Mouse (Mus musculus): Measurements from ENCODE around the gene Rgs1.

The Rgs1 gene

DNA sequence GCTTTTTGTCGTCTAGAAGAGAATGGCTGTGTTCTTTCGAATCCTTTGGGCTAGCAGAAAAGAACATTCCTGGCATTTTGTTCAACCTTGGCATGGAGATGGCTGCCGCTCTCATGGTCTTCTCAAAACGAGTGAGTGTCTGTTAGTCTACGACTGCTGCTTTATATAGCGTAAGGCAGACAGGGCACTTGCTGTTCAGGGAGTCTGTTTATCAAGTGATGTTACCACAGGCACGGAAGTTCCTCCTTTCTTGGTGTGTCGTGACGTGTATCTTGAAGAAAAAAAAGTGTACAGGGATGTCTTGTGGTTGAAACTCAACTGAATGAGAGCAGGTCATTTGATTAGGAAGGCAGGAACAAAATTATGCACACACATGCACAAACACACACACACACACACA, at the start of gene Rgs1:
TSS of gene Rgs1 (minus strand) at position 320 of the 400 bp plus-strand sequence.
- DNase-seq, result no peak

DNA sequence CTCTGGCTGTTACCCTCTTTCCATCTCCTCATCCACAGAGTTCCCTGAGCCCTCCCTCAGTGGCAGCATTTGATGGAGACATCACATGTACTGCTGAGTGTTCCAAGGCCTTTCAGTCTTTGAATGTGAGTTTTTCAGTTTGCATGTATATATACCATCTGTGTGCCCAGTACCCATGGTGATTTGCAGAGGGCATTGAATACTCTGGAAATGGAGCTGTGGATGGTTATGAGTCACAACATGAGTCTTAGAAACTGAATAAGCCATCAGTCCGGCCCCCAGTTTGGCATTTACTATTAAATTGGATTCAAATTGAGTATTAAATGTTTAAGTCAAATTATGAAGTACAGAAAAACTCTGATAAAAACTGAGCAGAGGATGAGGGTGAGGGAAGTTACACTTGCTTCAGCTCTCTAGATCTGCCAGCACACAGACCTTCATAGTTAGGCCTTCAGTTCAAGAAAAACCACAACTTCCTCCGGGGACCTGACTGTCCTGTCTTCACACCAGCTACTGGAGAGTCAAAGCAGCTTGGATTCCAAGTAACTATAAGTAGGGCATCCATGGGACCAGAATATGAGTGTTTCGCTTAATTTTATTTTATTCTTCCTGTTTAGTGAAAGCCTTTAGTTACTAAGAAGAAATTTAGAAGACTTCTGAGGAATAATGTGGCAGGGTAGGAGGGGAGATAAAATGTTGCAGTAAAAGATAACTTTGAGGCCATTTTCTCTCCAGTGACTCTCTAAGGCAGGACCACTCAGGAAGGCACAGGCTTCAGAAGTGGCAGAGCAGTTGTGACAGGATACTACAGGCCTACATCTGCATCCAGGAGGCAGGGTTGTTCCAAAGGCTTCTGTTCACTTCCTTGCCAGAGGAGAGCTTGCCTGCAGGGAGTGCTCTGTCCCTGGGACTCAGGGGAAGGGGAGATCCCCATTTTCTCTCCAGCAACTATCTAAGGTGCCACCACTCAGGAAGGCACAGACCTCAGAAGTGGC, 34.3 kb upstream of the Rgs1 start:
- no peak for DNase-seq

DNA sequence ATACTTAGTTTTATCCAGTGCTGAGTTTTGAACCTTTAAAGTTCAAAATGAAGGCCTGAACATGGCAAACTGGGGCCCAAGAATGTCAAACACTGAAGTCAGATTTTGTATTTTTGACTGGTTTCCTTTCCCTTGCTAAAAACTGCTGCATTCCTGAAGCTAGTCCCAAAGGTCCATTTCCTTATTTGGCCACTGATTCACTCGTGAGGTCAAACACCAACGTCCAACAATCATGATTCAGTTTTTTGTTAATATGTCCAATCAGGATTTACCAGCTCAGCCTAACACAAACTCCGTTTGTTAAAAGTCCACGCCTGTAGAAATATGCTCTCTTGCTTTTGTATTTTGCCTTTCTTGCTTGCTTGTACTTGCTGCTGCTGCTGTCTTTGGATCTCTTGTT, 31.0 kb upstream of the Rgs1 start:
- DNase-seq, result no peak

DNA sequence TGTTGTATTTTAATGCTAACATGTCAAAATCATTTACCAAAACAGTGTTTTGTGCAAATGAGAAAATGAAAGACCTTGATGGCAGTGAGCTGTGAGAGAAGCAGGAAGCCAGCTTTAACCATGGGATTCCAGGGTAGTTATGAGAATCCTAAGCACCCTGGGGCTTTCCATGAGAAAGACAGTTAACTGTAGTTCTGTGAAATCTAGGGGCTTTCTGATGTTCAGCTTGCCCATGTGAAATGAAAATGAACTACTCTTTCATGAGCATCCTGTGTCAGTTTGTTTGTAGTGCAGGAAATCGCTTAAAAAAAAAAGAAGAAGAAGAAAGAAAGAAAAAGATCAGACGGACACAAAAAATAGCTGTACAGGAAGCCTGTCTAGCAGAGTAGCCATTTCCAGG, 23.9 kb upstream of the Rgs1 start:
- no peak for DNase-seq

DNA sequence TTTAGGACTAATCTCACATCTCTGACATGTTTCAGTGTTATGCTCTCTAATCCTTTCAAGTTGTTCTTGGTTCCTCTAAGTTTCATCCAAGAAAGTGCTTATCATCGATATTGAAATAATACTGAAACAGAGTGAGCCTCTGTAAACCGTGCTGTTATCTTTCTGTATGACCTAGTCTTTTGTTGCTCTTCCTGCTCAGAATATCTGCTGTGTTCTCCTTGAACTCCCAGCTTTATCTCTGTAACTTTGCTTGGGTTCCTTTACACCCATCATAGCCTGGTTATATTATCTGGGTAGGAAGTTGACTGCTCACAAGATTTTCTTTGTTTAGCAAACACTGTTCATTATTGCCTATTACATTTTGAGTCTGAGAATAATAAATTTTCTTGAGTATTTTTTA, 20.1 kb upstream of the Rgs1 start:
- no peak for DNase-seq

DNA sequence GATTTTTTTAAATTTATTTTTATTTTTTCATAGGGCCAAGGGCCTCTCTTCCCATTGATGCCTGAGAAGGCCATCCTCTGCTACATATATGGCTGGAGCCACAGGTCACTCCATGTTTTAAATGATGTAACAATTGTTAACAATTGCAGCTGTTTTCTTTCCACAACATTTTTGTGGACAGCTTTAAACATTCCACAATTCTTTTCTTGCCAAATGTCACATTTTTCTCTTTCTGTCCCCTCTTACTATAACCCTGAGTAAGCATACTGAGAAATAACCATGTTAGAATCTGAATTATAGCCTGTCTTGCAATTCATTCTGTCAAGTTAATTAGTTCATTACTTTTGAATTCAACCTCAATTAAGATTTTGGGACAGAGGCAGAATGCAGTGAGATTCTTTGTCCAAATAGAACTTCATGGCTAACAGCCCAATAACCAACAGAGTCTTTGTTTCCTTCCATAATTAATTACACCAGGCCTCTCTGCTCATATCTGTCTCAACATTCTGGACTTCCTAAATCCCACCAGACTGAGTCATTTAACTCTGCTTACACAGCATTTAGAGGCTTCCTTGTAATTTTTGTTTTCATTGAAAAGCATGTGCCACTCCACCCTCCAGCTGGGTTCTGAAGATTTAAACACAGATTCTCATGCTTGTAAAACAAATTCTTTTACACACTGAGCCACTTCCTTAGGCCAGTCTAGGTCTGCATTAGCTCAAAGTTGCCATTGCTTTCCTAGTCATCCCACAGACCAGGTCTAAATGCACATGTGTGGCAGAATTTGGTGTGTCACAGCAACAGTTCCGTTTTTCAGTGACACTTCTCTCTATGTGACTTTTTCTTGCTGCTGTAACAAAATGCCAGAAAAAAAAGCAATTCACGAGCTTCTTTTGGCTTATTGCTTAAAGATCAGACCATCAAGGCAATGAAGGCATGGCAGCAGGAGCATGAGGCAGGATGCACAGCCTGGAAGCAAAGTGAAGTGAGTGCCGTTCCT, 18.7 kb upstream of the Rgs1 start:
- no peak for DNase-seq

DNA sequence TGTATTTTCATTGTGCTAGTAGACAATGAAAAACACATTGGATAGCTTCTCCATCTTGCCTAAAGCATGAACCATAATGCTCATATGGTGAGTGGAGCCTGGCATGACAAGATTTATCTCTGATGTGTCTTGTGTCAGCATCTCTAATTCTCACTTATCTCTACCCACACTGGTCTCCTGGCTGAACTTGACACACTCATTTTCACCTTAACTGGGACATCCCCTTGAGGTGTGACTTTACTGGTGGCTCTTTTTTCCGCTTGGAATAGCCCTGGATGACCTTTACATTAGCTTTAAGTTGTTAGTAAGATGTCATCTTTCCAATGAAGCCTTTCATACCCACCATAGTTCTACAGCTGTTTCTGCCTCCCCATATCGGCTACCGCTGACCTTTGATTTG, 15.0 kb upstream of the Rgs1 start:
- DNase-seq, result no peak

DNA sequence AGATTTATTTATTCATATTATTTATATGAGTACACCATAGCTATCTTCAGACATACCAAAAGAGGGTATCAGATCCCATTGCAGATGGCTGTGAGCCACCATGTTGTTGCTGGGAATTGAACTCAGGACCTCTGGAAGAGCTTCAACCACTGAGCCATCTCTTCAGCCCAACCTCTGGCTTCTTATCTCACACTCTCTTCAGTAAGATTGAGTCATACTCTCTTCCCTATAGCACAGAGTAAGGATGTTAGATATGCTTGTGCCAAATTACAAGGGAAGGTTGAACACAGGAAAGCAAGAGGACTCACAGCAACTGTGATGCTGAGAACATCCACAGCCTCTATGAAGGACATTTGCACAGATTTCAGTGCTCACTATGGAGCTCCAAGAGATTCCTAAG, 13.0 kb upstream of the Rgs1 start:
- DNase-seq, result no peak

DNA sequence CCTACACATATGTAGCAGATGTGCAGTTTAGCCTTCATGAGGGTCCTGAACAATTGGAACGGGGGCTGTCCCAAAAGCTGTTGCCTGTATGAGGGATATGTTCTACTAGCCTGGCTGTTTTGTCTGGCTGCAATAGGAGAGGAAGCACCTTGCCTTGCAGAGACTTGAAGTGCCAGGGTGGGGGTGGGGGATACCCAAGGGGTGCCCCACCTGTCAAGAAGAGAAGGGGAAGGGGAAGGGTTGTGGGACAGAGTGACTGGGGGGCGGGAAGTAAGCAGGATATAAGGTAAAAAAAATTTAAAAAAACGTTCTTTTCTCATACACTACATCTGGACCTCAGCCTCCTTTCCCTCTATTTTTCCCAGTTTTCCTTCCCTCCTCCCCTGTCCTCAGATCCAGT, 9.7 kb upstream of the Rgs1 start:
- DNase-seq, result no peak

DNA sequence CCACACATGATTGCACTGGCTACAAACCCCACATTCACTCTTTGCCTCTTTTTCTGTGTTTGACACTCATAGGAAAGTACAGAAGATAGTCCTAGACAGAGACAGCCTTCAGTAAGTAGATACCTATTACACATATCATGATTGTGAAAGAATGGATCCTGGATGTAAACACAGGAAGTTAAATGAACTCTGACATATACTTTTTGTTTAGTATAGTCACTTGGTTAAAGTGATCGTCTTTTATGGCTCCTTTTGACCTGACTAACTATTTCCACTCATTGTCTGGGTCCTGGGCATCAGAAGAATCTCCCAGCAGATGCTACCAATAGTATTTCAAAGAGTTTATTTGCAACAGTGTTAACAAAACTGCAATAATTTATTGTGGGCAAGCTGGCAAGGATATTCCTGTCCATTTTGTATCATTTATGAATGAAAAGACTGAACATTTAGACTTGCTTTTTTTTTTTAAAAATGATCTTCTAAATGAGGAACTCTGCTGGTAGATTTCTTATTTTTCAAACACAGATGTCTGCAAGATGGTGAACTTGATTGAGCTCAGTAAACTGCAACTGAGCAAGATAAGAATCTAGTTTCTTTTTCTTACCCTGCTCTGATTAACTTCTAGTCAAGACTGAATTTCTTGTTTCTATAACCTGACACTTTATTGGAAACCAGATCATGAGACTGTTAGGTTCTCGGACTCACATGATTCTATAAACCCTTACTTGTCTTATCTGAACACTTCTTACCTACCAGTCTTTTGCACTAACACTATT, 7.7 kb upstream of the Rgs1 start:
- no peak for DNase-seq

DNA sequence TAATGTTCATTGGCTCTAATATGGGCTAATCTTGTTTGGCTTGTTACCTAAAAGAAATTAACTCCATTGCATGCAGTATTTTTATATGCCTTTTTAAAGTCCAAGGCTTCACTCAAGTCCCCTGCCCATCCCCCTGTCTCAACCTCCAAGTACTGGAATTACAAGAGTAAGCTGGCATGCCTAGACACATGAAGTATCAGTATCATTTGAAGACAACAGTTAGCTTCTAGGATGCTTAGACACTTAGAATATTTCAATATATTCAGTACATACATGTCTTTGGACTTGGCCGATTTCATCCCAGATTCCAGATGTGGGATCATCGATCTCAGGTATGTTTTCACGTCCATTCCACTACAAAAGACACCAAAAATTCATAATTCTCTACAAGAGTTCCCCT, 836 bp downstream of the Rgs1 start:
- no peak for DNase-seq

DNA sequence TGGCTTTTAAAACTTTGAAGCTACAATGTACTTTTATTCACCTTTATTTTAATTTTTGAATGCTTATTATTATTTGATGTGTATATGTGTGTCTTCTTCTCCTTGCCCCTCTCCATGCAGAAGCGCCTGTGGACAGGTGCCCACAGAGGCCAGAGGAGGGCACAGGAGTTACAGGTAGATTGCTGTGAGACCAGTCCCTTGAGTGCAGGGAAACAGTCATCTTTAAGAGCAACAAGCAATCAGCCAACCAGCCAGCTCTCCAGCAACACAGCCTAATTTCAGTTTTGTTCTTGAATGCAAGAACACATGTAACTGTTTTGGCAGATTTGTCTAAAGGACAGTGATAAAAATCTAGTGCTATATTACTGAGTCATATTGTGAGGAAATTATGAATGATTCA, 1.7 kb downstream of the Rgs1 start:
- DNase-seq, result no peak

DNA sequence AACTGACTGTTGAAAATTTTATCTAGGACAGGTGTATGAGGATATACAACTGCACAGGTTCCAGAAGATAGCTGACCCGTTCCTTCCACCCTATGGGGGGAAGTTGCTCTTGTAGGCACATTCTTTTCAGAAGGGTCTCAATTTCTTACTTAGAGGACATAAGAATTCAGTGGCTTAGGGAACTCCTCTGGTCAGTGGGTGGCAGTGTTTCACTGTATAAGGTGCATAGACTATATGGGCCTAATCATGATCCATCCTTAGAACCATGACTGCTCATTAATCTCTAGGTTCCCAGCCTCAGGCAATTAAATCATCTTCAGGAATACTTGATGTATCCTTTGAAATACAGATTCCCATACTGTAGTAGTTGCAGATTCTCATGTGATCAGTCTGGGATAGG, 5.5 kb downstream of the Rgs1 start:
- DNase-seq, result peak; percentile 37 to 41

DNA sequence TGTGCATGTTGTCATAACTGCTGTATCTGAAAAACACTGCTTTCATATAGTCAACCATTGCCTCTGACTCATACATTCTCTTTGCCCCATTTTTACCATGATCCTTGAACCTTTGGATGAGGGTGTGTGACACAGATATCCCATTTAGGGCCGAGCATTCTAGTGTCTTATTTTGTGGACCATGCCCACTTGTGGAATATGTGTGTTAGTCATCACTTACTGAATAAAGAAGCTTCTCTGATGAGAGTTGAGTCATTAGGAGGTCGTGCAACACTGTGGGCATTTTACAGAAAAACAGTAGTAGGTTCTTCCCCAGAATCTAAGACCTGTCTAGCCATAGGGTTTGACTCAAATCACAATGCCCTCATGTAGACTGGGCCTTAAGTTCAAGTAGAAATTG, 9.8 kb downstream of the Rgs1 start:
- DNase-seq, result no peak

DNA sequence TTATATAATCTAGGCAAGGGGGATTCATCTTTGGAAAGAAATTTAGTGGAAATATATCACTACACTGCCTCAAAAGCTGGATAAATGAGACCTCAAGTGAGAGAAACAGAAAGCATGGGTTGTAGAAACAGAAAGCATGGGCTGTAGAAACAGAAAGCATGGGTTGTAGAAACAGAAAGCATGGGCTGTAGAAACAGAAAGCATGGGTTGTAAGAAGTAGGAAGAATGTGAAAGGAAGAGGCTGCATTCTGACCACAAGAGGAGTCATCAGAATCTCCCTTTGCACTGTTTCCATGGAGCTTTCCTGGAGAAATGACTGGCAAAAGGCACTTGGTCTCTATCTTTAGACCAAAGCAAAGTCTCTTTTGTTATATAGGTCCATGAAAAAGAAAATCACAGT, 33.8 kb downstream of the Rgs1 start:
- no peak for DNase-seq

DNA sequence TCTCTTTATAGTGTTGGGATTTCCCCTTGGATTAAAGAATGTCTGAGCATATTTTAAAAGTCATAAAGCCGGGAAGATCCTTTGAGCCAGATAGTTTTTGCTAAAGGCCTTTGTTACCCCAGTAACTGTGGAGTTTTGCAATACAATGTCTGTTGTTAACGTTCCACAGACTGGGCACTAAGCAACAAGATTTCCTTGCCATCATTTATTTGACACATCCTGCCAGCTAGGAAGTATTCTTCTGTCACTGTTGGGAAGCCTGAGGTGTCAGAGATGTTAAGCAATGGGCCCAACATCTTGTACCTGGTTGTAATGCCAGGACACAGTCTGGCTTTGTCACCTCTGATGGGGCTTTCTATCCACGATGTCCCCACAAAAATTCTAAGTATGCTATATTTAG, 38.1 kb downstream of the Rgs1 start:
- DNase-seq, result no peak

DNA sequence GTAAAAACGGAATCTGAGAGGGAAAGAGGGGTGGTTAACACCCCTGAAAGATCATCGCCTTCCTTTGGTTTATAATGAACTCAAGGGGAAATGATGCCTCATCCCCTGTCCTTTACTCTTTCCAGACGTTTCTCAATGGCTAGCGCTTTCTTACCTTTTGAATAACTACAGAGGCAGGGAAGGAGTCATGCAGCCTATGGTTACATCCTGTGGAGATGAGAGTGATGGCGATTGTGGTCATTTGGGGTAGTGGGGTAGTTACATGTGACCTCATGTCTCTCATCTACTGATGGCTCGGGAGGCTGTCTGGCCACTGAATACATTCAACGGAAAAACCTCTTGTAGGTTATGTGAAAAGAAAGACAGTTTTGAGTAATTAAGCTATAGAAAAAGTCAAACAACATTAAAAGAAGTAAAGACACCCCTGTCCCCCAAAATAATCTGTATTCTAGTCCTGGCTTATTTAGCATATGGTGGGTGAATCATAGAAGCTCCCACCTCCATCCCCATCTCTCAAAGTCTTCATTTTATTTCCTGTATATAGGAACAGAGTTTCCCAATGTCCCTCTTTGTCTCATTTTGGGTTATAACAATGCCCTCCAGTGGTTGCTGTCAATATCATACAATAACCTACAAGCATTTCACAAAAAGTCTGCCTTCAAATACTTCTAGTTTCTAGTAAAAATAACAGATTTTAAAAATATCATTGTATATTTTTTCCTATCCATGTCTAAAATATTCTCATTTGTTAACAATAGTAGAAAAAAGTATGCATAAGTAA, 42.6 kb downstream of the Rgs1 start:
- no peak for DNase-seq

DNA sequence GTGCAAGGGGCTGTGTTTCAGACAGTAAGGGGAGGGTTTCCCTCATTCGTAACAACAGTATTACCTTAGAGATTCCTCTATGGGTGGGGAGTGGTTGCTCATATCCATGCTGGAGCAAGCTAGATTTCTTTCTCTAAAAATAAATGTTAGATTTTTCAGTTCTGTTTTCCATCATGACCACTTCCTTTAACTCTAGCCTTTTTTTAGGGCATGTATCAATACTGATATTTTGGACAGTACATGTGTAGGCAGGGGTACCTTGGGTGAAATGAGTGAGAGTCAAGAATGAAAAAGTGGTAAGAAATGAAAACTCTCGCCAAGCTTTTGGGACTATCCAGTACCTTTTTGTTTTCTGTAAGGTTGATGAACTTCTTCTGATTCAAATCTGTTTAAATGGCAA, 44.3 kb downstream of the Rgs1 start:
- no peak for DNase-seq

DNA sequence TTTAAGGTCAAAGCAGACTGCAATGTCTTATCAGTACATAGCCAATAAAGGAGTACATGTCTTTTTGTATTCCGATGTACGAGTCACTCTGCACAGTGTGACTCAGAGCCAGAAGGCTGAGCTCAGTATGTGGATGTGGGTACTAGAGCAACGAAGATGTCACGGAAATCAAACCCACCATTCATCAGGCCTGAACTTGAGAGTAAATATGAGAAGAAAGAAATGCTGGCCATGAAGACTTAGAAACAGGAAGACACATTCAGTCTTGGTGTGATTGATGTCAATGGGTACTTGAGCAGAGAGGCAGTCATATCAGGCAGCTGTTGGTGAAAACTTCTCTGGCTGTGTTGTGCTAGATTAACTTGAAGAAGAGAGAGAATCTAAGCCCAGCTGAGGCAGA, 46.1 kb downstream of the Rgs1 start:
- DNase-seq, result no peak

DNA sequence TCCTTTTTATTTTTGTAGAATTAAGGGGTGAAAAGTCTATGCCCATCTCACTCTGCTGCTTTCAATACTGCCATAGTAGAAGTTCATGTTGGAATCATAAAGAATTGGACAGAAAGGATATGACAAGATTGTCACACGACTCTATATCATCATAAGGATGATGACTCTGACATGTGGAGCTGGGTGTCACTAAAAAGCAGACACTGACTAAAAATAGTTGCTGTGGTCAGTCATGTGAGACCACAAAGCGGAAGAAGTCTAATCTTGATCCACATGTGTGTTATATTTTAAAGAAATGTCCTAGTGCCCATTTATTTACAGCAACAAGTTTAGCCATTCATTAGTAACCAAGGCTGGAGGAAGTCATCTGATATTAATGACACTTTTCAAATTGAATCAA, 48.5 kb downstream of the Rgs1 start:
- DNase-seq, result no peak

DNA sequence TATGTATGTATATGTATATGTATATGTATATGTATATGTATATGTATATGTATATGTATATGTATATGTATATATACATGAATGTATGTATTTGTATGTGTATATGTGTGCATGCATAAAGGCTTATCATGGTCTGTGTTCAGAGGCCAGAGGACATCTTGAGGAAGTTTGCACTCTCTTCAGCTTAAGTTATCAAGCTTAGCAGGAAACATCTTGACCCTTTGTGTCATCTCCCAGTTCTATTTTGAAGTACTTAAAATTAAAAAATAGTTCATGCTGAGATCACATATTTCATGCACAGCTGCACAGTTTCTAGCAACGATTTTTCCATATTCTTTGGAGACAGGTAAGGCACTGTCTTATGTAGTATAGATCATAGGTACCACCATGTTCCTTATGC, 49.5 kb downstream of the Rgs1 start:
- DNase-seq, result no peak

DNA sequence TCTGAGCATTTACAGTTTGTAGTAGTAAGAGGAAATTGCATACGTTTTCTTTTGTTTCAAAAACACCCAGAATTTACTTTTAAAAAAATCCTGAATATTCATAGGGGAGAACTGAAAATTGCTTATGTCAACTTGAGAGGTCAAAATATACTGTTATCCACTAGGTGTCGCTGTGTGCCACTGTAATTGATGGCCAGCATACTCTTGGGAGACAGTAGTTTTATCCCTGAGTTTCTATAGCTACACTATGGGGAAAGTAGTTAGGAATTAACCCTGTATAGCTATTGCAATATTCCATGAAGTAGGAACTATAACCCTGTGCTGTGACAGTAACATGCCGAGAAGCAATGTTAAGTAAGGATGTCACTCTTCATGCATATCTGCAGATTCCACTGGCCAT, 51.4 kb downstream of the Rgs1 start:
- peak; percentile 63 to 76 for DNase-seq

Data from cerebellum, postnatal 10 days (tissue).